Mouse (Mus musculus) inflammation-experienced regulatory T-cells, adult 6 months (primary cell): ENCODE results near the gene Ucp3. TPM values are rescaled to one million over a fixed set of nuclear protein-coding genes. Genes with fewer than 3 reads are reported as not detected.

Experiments used
- ATAC-seq: one replicate; pipeline ENCODE4 v1.8.0; 2017
- polyA plus RNA-seq, 3 experiments: library from polyadenylated mRNA; unstranded; fragments of 100-300 nt; shearing (Covaris generic); gene quantifications; one replicate each; pipeline ENCODE4 v1.2.1; 2017

The Ucp3 gene
- polyA plus RNA-seq, 3 experiments from 2014 or later, result 0.55 TPM; not detected in 2

- ATAC-seq, result no peak
Observed at GRCm38 (mm10) chr7:100501027-100501843, 28.4 kb downstream of the Ucp3 start.

- ATAC-seq, result no peak
Observed at GRCm38 (mm10) chr7:100501844-100502373, 29.1 kb downstream of the Ucp3 start.

GRCm38 (mm10) chr7:100502374-100502922, 29.7 kb downstream of the Ucp3 start:
- ATAC-seq, result no peak

GRCm38 (mm10) chr7:100503076-100503475, 30.3 kb downstream of the Ucp3 start:
- peak; percentile 56 for ATAC-seq

- no peak for ATAC-seq
Observed at GRCm38 (mm10) chr7:100504740-100505487, 32.1 kb downstream of the Ucp3 start.

- ATAC-seq, result no peak
Observed at GRCm38 (mm10) chr7:100506494-100506893, 33.7 kb downstream of the Ucp3 start.

- ATAC-seq, result no peak
Observed at GRCm38 (mm10) chr7:100508670-100509069, 35.9 kb downstream of the Ucp3 start.

GRCm38 (mm10) chr7:100511602-100512001, 38.8 kb downstream of the Ucp3 start:
- peak; percentile 78 for ATAC-seq

- no peak for ATAC-seq
Observed at GRCm38 (mm10) chr7:100514573-100514972, 41.8 kb downstream of the Ucp3 start, which contains the start of gene Dnajb13. Gene Dnajb13 (minus strand): TSS chr7:100514960.

- no peak for ATAC-seq
Observed at GRCm38 (mm10) chr7:100520204-100520603, 47.4 kb downstream of the Ucp3 start.

- peak; percentile 69 for ATAC-seq
Observed at GRCm38 (mm10) chr7:100520663-100521285, 48.0 kb downstream of the Ucp3 start.

- no peak for ATAC-seq
Observed at GRCm38 (mm10) chr7:100522222-100522621, 49.4 kb downstream of the Ucp3 start.

GRCm38 (mm10) chr7:100524669-100525068, 51.9 kb downstream of the Ucp3 start:
- no peak for ATAC-seq

GRCm38 (mm10) chr7:100530766-100531165, 58.0 kb downstream of the Ucp3 start:
- ATAC-seq, result no peak

- no peak for ATAC-seq
Observed at GRCm38 (mm10) chr7:100533503-100533902, 60.7 kb downstream of the Ucp3 start.

GRCm38 (mm10) chr7:100534216-100534615, 61.4 kb downstream of the Ucp3 start:
- ATAC-seq, result no peak

GRCm38 (mm10) chr7:100535831-100536230, 63.0 kb downstream of the Ucp3 start:
- ATAC-seq, result no peak

Other genes with a start within 250 kb of the Ucp3 start
- gene Pgm2l1, start 245.6 kb upstream of the Ucp3 start, polyA plus RNA-seq, result 1 to 10 TPM; 4.4 to 5.8 (median 4.8) TPM
- under 1 TPM in 1 of 3 experiments, not detected in 2; 0.26 TPM for gene P4ha3, start 187.5 kb upstream of the Ucp3 start, polyA plus RNA-seq
- gene C2cd3, start 100.8 kb upstream of the Ucp3 start, polyA plus RNA-seq, result 10 to 100 TPM; 32.1 to 38.2 (median 36.9) TPM
- gene Ppme1, start 100.7 kb upstream of the Ucp3 start, polyA plus RNA-seq, result 10 to 100 TPM; 19.5 to 23.9 (median 22.9) TPM
- gene Ucp2, start 20.3 kb downstream of the Ucp3 start, polyA plus RNA-seq, result 1,000 to 10,000 TPM; 1,111 to 1,581 (median 1,117) TPM
- gene Dnajb13, start 42.0 kb downstream of the Ucp3 start, polyA plus RNA-seq, result 10 to 100 TPM; 15.7 to 23.7 (median 18.8) TPM
- 10 to 100 TPM; 20.9 to 26.5 (median 23.5) TPM for gene Coa4, start 64.1 kb downstream of the Ucp3 start, polyA plus RNA-seq
- 10 to 100 TPM; 12.0 to 13.4 (median 12.4) TPM for gene Rab6a, start 134.4 kb downstream of the Ucp3 start, polyA plus RNA-seq
- 10 to 100 TPM; 62.3 to 77.2 (median 72.0) TPM for gene Mrpl48, start 135.3 kb downstream of the Ucp3 start, polyA plus RNA-seq
- under 1 TPM in 2 of 3 experiments, not detected in 1; 0.13 to 0.20 TPM for gene Plekhb1, start 189.4 kb downstream of the Ucp3 start, polyA plus RNA-seq
- gene Fam168a, start 233.6 kb downstream of the Ucp3 start, polyA plus RNA-seq, result 10 to 100 TPM; 13.4 to 35.3 (median 26.6) TPM